Mouse (Mus musculus) erythroblast, embryonic 14.5 days (primary cell): ENCODE data around the gene H2-D1. TPM values are rescaled to one million over a fixed set of nuclear protein-coding genes. Genes with fewer than 3 reads are reported as not detected.
A peak's percentile ranks its signal among the peaks of the same experiment; 100 is the strongest.

Experiments used
- H3K27me3 ChIP-seq: 2 replicates; pipeline ENCODE4 v1.6.1; 2012; ENCODE audit warnings: inconsistent platforms; ENCODE audit not compliant: control insufficient read depth
- H3K36me3 ChIP-seq: 2 replicates; pipeline ENCODE4 v1.6.1; 2012; ENCODE audit warnings: mild to moderate bottlenecking, inconsistent platforms; ENCODE audit not compliant: control insufficient read depth
- H3K4me1 ChIP-seq: 2 replicates; pipeline ENCODE4 v1.6.1; 2012; ENCODE audit warnings: inconsistent platforms; ENCODE audit not compliant: control insufficient read depth
- H3K4me3 ChIP-seq: replicated peaks from 2 replicates; pipeline ENCODE3; 2012; ENCODE audit warnings: moderate library complexity, mild to moderate bottlenecking, inconsistent platforms
- H3K9me3 ChIP-seq: 2 replicates; pipeline ENCODE4 v1.6.1; 2012; ENCODE audit warnings: low read length, inconsistent platforms, mixed read lengths; ENCODE audit not compliant: control insufficient read depth
- GATA1 ChIP-seq: IDR thresholded peaks from 2 replicates; pipeline ENCODE4 v1.6.1; 2012; ENCODE audit warnings: low read length, inconsistent platforms, mixed read lengths
- TAL1 ChIP-seq: IDR thresholded peaks from 3 replicates; pipeline ENCODE4 v1.6.1; 2012; ENCODE audit warnings: low read length, inconsistent platforms, mixed read lengths
- polyA plus RNA-seq: library from polyadenylated mRNA; stranded (reverse); fragments of >175 nt; gene quantifications from 2 replicates; pipeline ENCODE4 v1.2.3, GENCODE M21; 2012

H2-D1 gene
- 2.4 and 2.7 TPM in 2 replicates for polyA plus RNA-seq

DNA sequence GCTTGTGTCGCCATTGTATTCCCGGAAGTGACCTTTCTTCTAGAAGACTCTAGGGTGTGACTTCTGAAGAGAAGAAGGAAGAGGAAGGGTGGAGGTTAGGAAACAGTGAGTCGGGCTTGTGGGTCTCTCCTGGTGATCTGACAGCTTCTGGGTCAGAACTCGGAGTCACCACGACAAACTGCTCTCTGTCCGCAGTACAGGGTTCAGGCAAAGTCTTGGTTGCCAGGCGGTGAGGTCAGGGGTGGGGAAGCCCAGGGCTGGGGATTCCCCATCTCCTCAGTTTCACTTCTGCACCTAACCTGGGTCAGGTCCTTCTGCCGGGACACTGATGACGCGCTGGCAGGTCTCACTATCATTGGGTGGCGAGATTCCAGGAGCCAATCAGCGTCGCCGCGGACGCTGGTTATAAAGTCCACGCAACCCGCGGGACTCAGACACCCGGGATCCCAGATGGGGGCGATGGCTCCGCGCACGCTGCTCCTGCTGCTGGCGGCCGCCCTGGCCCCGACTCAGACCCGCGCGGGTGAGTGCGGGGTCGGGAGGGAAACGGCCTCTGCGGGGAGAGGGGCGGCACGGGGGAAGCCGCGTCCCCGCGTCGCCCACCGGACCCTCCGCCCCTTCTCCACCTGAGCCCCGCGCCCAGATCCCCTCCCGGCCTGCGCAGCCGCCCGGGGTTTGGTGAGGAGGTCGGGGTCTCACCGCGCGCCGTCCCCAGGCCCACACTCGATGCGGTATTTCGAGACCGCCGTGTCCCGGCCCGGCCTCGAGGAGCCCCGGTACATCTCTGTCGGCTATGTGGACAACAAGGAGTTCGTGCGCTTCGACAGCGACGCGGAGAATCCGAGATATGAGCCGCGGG is at the start of gene H2-D1:
TSS of gene H2-D1 (plus strand) at position 67 of the 859 bp plus-strand sequence.
- Histone ChIP-seq H3K4me3 (peak within 1 kb of the TSS; percentile 77), H3K36me3 (peaks cover 3% of the 10 kb centered on the region), H3K9me3 (no peaks in the 10 kb centered on the region), H3K27me3 (peaks cover 41% of the 10 kb centered on the region), H3K4me1 (peaks cover 32% of the 10 kb centered on the region)
- TF ChIP-seq GATA1 (no peak), TAL1 (no peak)

DNA sequence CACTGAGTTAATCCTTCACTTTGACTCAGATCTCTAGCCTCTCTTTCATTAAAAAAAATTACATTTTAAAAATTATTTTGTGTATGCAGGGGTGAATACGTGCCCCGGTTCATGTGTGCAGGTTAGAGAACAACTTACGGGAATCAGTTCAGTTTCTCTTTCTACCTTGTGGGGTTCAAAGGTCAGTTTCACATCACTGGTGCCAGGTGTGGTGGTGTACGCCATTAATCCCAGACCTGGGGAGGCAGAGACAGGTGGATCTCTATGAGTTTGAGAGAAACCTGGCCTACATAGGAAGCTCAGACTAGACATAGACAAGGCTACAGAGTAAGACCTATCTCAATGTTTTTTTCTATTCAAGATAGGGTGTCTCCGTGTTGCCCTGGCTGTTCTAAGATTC is 49.5 kb upstream of the H2-D1 start:
- Histone ChIP-seq H3K27me3 (peaks cover 7% of the 10 kb centered on the region; the same call in 1 of the 2 replicates), H3K9me3 (no peaks in the 10 kb centered on the region), H3K4me1 (no peaks in the 10 kb centered on the region), H3K4me3 (no peak overlapping the region), H3K36me3 (no peaks in the 10 kb centered on the region)
- TF ChIP-seq GATA1 (no peak), TAL1 (no peak)

- Histone ChIP-seq H3K4me3 (no peak overlapping the region), H3K27me3 (0 out of 2 replicates have a peak, but pooled peaks cover 2% of the 10 kb centered on the region), H3K9me3 (no peaks in the 10 kb centered on the region), H3K36me3 (peaks cover 34% of the 10 kb centered on the region), H3K4me1 (peaks cover 8% of the 10 kb centered on the region)
- TF ChIP-seq GATA1 (no peak), TAL1 (no peak)
Observed at GRCm38 (mm10) chr17:35218516-35219193, 43.9 kb upstream of the H2-D1 start.

DNA sequence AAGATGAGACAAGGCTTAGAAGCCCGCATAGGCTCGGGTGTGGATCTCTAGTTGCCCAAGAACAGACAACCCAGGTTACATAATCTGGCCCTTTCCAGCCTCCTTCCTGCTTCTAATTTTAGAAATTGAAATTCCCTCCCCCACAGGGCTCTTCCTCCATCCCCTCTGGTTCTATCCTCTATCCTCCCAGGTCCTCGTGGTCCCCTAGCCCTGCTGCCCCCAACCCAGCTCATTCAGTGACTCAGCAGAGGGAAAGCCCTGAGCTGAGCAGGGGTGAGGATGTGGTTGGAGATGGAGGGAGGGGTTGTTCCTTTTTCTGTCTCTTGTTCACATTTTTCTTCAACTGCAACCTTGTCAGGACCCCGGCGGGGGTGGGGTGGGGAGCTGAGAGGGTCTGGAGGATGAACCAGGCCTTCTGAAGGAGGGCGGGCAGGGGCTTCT is 42.9 kb upstream of the H2-D1 start:
- Histone ChIP-seq H3K4me1 (peaks cover 8% of the 10 kb centered on the region), H3K9me3 (no peaks in the 10 kb centered on the region), H3K27me3 (no peaks in the 10 kb centered on the region), H3K4me3 (no peak overlapping the region), H3K36me3 (peaks cover 36% of the 10 kb centered on the region)
- TF ChIP-seq GATA1, result no peak
- TF ChIP-seq TAL1, result no peak

GRCm38 (mm10) chr17:35220156-35220952 is 42.2 kb upstream of the H2-D1 start, which contains the start of gene Gm16181:
Gene Gm16181 (plus strand): TSS chr17:35220834.
- TF ChIP-seq TAL1, result no peak
- no peak for TF ChIP-seq GATA1
- Histone ChIP-seq H3K36me3 (peaks cover 42% of the 10 kb centered on the region), H3K9me3 (no peaks in the 10 kb centered on the region), H3K4me1 (peaks cover 8% of the 10 kb centered on the region), H3K27me3 (no peaks in the 10 kb centered on the region), H3K4me3 (no peak within 1 kb of the TSS)

DNA sequence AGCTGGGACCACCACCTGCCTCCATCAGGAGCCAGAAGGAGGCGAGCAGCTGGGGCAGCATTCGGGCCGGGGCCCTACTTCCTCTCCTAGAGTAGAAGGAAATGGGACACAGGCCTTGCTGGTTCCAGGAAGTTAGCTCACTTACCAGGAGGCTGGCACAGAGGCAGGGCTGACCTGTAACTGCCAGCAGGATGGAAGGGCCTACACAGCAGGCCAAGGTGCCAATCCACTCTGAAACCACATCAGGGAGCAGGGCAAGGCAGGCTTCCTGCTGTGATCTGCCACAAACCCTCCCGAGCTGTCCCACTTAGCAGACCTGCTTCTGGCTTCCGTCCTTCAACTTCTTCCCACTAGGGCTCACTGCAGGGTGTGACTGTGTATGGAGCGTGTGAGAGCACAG is 40.2 kb upstream of the H2-D1 start:
- TF ChIP-seq GATA1, result no peak
- no peak for TF ChIP-seq TAL1
- Histone ChIP-seq H3K27me3 (no peaks in the 10 kb centered on the region), H3K4me1 (peaks cover 10% of the 10 kb centered on the region), H3K36me3 (peaks cover 57% of the 10 kb centered on the region), H3K9me3 (no peaks in the 10 kb centered on the region), H3K4me3 (no peak overlapping the region)

DNA sequence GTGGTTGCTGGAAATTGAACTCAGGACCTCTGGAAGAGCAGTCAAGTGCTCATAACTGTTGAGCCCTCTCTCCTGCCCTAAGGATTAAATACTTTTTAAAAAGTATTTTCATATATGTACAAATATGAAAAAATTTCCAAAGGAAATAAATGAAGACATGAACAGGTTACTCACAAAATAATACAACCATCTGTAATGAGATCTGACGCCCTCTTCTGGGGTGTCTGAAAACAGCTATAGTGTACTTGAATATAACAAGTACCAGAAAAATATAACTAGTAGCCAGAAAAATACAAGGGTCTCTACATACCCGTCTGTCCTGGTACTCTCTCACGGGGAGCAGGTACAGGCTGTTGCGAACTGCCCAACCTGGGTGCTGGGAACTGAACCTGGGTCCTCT is 37.9 kb upstream of the H2-D1 start:
- no peak overlapping the region for H3K4me3 ChIP-seq
- H3K36me3 ChIP-seq, result peaks cover 79% of the 10 kb centered on the region
- peaks cover 3% of the 10 kb centered on the region for H3K4me1 ChIP-seq
- no peaks in the 10 kb centered on the region for H3K9me3 ChIP-seq
- H3K27me3 ChIP-seq, result no peaks in the 10 kb centered on the region
- TF ChIP-seq TAL1 (no peak), GATA1 (no peak)

- Histone ChIP-seq H3K36me3 (peaks cover 78% of the 10 kb centered on the region), H3K9me3 (no peaks in the 10 kb centered on the region), H3K4me3 (no peak overlapping the region), H3K27me3 (no peaks in the 10 kb centered on the region), H3K4me1 (peaks cover 2% of the 10 kb centered on the region)
- TF ChIP-seq GATA1, result no peak
- no peak for TF ChIP-seq TAL1
Observed at GRCm38 (mm10) chr17:35225456-35225855, 37.1 kb upstream of the H2-D1 start.

- H3K36me3 ChIP-seq, result peaks cover 79% of the 10 kb centered on the region
Observed at GRCm38 (mm10) chr17:35226561-35227046, 35.9 kb upstream of the H2-D1 start.

More at GRCm38 (mm10) chr17:35226561-35227046, 35.9 kb upstream of the H2-D1 start:
- H3K4me3 ChIP-seq, result no peak overlapping the region
- TF ChIP-seq TAL1 (no peak), GATA1 (no peak)
- H3K9me3 ChIP-seq, result no peaks in the 10 kb centered on the region
- H3K27me3 ChIP-seq, result no peaks in the 10 kb centered on the region
- H3K4me1 ChIP-seq, result peaks cover 5% of the 10 kb centered on the region
